Mouse (Mus musculus) embryonic facial prominence, embryonic 13.5 days (tissue): ENCODE results near the gene Rsl1. TPM values are rescaled to one million over a fixed set of nuclear protein-coding genes. Genes with fewer than 3 reads are reported as not detected.
"Not testable (repeated sequence)": the region's sequence is repeated elsewhere in the genome, so short reads cannot be mapped to it uniquely, and the experiment has no call there.

ENCODE experiments used
- ATAC-seq: fragments of 200-750 bp; cut with Nextera tagmentation; 2 replicates; pipeline ENCODE4 v1.8.0; 2017; ENCODE audit warnings: low read depth; ENCODE audit not compliant: insufficient number of reproducible peaks, insufficient read depth, low FRiP score, low TSS enrichment
- H3K27ac ChIP-seq: fragments of 300-500 bp; sonication (generic); 2 replicates; pipeline ENCODE4 v1.5.1; 2015; ENCODE audit warnings: moderate library complexity, mild to moderate bottlenecking, inconsistent platforms
- H3K27me3 ChIP-seq: fragments of 300-500 bp; sonication (generic); 2 replicates; pipeline ENCODE4 v1.6.1; 2015; ENCODE audit warnings: mild to moderate bottlenecking, inconsistent platforms
- H3K36me3 ChIP-seq: fragments of 300-500 bp; sonication (generic); 2 replicates; pipeline ENCODE4 v1.6.1; 2015; ENCODE audit warnings: mild to moderate bottlenecking, inconsistent platforms
- H3K4me1 ChIP-seq: fragments of 300-500 bp; sonication (generic); 2 replicates; pipeline ENCODE4 v1.6.1; 2015; ENCODE audit warnings: inconsistent platforms
- H3K4me2 ChIP-seq: fragments of 300-500 bp; sonication (generic); 2 replicates; pipeline ENCODE4 v1.6.1; 2015; ENCODE audit warnings: moderate library complexity, mild to moderate bottlenecking, inconsistent platforms
- H3K4me3 ChIP-seq: fragments of 300-500 bp; sonication (generic); 2 replicates; pipeline ENCODE4 v1.5.1; 2015; ENCODE audit warnings: mild to moderate bottlenecking, inconsistent platforms
- H3K9ac ChIP-seq: fragments of 300-500 bp; sonication (generic); 2 replicates; pipeline ENCODE4 v1.6.1; 2015; ENCODE audit warnings: mild to moderate bottlenecking, inconsistent platforms
- H3K9me3 ChIP-seq: fragments of 300-500 bp; sonication (generic); 2 replicates; pipeline ENCODE4 v1.6.1; 2016; ENCODE audit warnings: inconsistent platforms
- WGBS: fragments of 180-500 bp; shearing (Covaris S2); methylation state at CpG from one replicate; pipeline ENCODE4 v1.1.7; 2015; ENCODE audit warnings: mixed read lengths; 5-methylcytosine and 5-hydroxymethylcytosine counted together
- polyA plus RNA-seq: library from polyadenylated mRNA; unstranded; fragments of >200 nt; fragmentation: Nextera tagmentation; extraction: Ambion mirVana; gene quantifications from 2 replicates; pipeline ENCODE4 v1.2.1, GENCODE M21; 2015

Gene Rsl1
- 8.0 and 8.9 TPM in 2 replicates for polyA plus RNA-seq

DNA sequence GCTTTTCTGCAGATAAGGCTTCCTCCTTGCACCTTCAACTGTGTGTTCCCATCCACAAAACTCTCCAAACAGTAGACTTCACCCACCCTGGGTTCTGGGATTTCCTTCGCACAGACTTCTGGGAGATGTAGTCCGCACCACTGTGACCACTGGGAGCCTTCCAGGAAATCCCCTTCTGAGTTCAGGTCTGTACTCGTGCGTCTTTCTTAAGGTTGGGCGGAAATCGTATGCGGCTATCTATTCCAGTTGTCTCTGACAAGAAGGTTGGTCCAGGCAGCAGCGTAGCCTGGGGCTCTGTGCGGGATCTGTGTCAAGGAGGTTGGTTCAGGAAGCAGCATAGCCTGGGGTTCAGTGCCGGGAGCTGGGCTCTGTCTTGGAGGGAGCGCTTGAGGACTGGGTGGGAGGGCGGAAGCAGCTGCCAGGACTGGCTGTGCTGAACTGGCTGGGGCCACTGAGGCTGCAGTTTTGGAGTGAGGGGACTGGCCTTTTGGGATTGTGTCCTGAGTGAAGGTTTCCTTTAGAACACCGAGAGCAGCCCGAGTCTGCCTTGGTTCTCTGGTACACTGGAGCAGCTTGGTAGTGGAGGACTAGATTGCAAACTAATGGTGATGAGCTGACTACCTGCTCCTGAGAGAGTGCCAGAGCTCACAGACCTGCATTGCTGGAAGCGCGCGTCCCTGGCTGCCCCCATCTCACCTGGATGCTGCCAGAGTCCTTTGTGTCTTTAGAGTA is at the start of gene Rsl1:
Gene Rsl1, plus strand, starts transcription at position 192 of the 732 bp plus-strand sequence.
- WGBS = under 1% methylated on average over 17 of the region's 17 CpGs
- Histone ChIP-seq H3K4me2 (peak within 1 kb of the TSS; percentile 66), H3K4me3 (peak within 1 kb of the TSS; percentile 77), H3K9ac (peak within 1 kb of the TSS; percentile 77), H3K36me3 (peaks cover 12% of the 10 kb centered on the region), H3K27ac (0 out of 2 replicates have a peak within 1 kb of the TSS, but pooled peaks have one; percentile 22)
- H3K9me3 ChIP-seq, H3K4me1 ChIP-seq, H3K27me3 ChIP-seq: not testable (repeated sequence)
- ATAC-seq = peak; percentile 90

GRCm38 (mm10) chr13:67124460-67124859 is 48.5 kb upstream of the Rsl1 start:
- Histone ChIP-seq H3K27me3 (no peaks in the 10 kb centered on the region), H3K4me2 (no peak overlapping the region), H3K9me3 (0 out of 2 replicates have a peak, but pooled peaks cover 2% of the 10 kb centered on the region), H3K36me3 (no peaks in the 10 kb centered on the region), H3K27ac (no peak overlapping the region), H3K4me3 (no peak overlapping the region), H3K9ac (no peak overlapping the region), H3K4me1 (peaks cover 6% of the 10 kb centered on the region; the same call in 1 of the 2 replicates)
- 91% methylated on average over 1 of the region's 1 CpGs for WGBS
- no peak for ATAC-seq

- not testable (repeated sequence) for H3K27ac ChIP-seq, H3K9me3 ChIP-seq, H3K4me1 ChIP-seq, H3K36me3 ChIP-seq, H3K27me3 ChIP-seq, ATAC-seq, H3K9ac ChIP-seq
- H3K4me2 ChIP-seq = peak overlapping the region; percentile 82
- WGBS = 76% methylated on average over 10 of the region's 10 CpGs
- H3K4me3 ChIP-seq = peak overlapping the region; percentile 73
Measured at GRCm38 (mm10) chr13:67127507-67127906, 45.5 kb upstream of the Rsl1 start.

DNA sequence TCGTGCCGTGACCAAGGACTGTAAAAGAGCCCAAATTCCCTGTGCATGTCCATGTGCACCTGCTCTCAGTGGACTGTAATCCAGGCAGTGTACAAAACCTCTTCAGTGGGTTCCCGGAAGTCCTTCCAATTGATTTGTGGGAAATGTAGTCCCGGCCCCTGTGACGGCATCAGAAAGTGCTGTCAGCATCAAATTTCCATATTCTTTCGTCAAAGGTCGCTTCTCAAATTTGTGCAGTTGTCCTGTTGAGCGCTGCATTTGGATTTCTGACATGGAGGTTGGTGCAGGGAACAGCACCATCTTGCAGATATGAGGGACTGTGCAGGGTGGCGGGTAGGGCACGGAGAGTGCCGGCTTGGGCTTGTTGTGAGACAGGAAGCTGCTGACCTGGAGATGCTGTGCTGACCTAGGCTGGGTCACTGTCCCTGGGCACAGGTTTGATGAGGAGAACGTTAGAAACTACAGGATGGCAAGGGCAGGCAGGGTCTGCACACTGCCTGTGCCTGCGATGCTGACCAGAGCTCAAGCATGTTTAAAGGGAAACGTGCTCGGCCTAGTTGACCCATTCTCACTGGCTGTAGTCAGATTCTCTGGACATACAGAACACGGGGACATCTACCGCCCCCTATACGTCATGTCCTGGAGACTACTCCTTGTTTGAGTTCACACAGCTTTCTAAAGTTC is 44.8 kb upstream of the Rsl1 start:
- Histone ChIP-seq H3K4me2 (peak overlapping the region; percentile 82), H3K27me3 (no peaks in the 10 kb centered on the region), H3K9me3 (no peaks in the 10 kb centered on the region), H3K27ac (no peak overlapping the region), H3K4me1 (peaks cover 6% of the 10 kb centered on the region; the same call in 1 of the 2 replicates), H3K9ac (peak overlapping the region; percentile 85), H3K4me3 (peak overlapping the region; percentile 73), H3K36me3 (no peaks in the 10 kb centered on the region)
- peak; percentile 85 for ATAC-seq
- WGBS = 1% methylated on average over 18 of the region's 18 CpGs

- 59% methylated on average over 4 of the region's 4 CpGs for WGBS
- H3K27ac ChIP-seq, H3K36me3 ChIP-seq, H3K4me3 ChIP-seq, H3K9ac ChIP-seq, ATAC-seq, H3K9me3 ChIP-seq, H3K4me2 ChIP-seq, H3K27me3 ChIP-seq, H3K4me1 ChIP-seq: not testable (repeated sequence)
Measured at GRCm38 (mm10) chr13:67166122-67166521, 6.9 kb upstream of the Rsl1 start.

DNA sequence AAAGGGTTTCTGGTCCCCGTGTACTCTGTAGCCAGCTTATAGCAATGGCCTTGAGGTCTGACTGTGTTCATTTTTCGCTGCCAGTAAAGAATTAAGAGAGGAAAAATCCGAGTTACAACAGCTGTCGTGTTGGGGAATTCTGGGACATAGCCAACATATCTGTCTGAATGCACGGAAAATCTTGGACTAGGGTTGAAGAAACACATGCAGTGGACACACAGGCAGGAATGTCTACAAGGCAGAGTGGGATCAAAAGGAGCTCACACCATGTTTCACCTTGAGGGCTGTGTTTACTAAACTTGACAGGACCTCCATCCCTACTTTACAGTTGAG is 707 bp downstream of the Rsl1 start:
- no peak overlapping the region for H3K27ac ChIP-seq
- peak overlapping the region; percentile 77 for H3K9ac ChIP-seq
- no peaks in the 10 kb centered on the region for H3K9me3 ChIP-seq
- peaks cover 12% of the 10 kb centered on the region for H3K36me3 ChIP-seq
- no peak for ATAC-seq
- no peaks in the 10 kb centered on the region for H3K4me1 ChIP-seq
- H3K4me3 ChIP-seq = peak overlapping the region; percentile 77
- WGBS = 26% methylated on average over 5 of the region's 5 CpGs
- peak overlapping the region; percentile 66 for H3K4me2 ChIP-seq
- no peaks in the 10 kb centered on the region for H3K27me3 ChIP-seq

GRCm38 (mm10) chr13:67194340-67194894 is 21.4 kb downstream of the Rsl1 start, which contains the start of gene Zfp455:
TSS of gene Zfp455 (plus strand) at chr13:67194506.
- Histone ChIP-seq H3K9me3 (no peaks in the 10 kb centered on the region), H3K27ac (peak within 1 kb of the TSS; percentile 55; the same call in 1 of the 2 replicates), H3K4me3 (peak within 1 kb of the TSS; percentile 70), H3K4me2 (peak within 1 kb of the TSS; percentile 66), H3K27me3 (no peaks in the 10 kb centered on the region), H3K36me3 (no peaks in the 10 kb centered on the region), H3K4me1 (peaks cover 5% of the 10 kb centered on the region; the same call in 1 of the 2 replicates), H3K9ac (peak within 1 kb of the TSS; percentile 86)
- ATAC-seq = peak; percentile 87
- 3% methylated on average over 13 of the region's 13 CpGs for WGBS

DNA sequence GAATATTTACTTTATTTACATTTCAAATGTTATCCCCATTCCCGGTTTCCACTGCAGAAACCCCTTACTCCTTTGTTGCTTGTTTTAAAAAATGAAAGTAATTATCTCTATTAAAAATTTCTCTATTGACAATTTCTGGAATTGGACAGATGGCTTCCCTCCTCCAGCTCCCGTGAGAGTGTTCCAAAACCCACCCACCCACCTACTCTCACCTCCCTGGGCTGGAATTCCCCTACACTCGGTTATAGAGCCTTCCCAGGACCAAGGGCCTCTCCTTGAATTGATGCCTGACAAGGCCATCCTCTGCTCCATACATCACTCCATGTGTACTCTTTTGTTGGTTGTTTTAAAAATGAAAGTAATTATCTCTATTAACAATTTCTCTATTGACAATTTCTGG is 28.7 kb downstream of the Rsl1 start:
- H3K27me3 ChIP-seq = no peaks in the 10 kb centered on the region
- ATAC-seq = no peak
- no peak overlapping the region for H3K9ac ChIP-seq
- H3K4me2 ChIP-seq = no peak overlapping the region
- no peaks in the 10 kb centered on the region for H3K9me3 ChIP-seq
- no peaks in the 10 kb centered on the region for H3K4me1 ChIP-seq
- H3K27ac ChIP-seq = no peak overlapping the region
- no peaks in the 10 kb centered on the region; the same call in 1 of the 2 replicates for H3K36me3 ChIP-seq
- 77% methylated on average over 3 of the region's 3 CpGs for WGBS
- no peak overlapping the region for H3K4me3 ChIP-seq

GRCm38 (mm10) chr13:67214015-67214607 is 41.1 kb downstream of the Rsl1 start:
- Histone ChIP-seq H3K27ac (no peak overlapping the region), H3K36me3 (no peaks in the 10 kb centered on the region), H3K9me3 (no peaks in the 10 kb centered on the region), H3K9ac (no peak overlapping the region), H3K27me3 (no peaks in the 10 kb centered on the region), H3K4me3 (no peak overlapping the region), H3K4me2 (no peak overlapping the region), H3K4me1 (no peaks in the 10 kb centered on the region)
- ATAC-seq = 0 out of 2 replicates have a peak, but pooled peaks have one; percentile 32
- 59% methylated on average over 4 of the region's 4 CpGs for WGBS
